Mouse (Mus musculus) gastrocnemius, postnatal 36 days (tissue): Measurements from ENCODE around the gene Eml6. TPM values are rescaled to one million over a fixed set of nuclear protein-coding genes. Genes with fewer than 3 reads are reported as not detected.
A peak's percentile ranks its signal among the peaks of the same experiment; 100 is the strongest.
"Not testable (repeated sequence)": the region's sequence is repeated elsewhere in the genome, so short reads cannot be mapped to it uniquely, and the experiment has no call there.

ENCODE experiments used
- DNase-seq, 2 experiments: peaks; one replicate each; pipeline ENCODE4 v3.0.0; 2022
- intact Hi-C: fragments of 180-260 bp; cut with DNase I; formaldehyde crosslinking; loops from one replicate; pipeline ENCODE4 v1.15.1; 2025
- total RNA-seq, 2 experiments: library from RNA; stranded (reverse); gene quantifications; 2 replicates each; pipeline ENCODE4 v1.2.3; 2021

Gene Eml6
- total RNA-seq, 2 experiments from 2014 or later, result 0.59 to 1.6 TPM

DNA sequence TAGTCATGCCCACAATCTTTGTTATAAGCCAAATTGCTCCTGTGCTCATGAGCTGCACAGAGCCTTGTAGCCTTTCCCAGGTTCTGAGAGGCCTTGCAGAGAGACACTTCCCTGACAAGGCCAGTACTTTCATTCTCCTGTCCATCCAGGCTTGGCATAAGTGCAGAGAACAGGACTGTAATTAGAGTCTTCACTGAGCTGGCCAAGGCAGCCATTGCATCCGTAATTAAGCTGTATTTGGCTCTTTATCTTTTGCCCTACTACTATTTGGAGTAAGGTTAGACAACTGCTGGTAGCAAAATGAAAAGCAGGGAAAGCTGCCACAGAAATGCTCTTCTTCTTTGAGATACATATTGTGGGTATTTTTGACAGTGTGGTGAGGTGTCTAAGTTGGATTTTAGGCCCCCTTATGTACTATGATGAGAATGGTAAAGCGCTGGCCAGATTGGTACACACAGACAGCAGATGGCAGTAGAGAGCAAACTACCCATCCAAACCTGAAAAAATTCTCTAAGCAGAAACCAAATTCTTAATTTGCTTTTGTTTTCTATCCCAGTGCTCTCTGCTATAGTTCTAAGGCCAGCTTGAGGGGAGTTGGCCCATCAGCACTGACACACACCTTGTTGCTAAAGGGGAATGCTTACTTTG is 164.0 kb downstream of the Eml6 start:
- no peak for DNase-seq
- intact Hi-C loops, result loop anchor here (2.0 kb wide), 1 partner anchor 23 kb away; no protein-coding TSS in a partner anchor

DNA sequence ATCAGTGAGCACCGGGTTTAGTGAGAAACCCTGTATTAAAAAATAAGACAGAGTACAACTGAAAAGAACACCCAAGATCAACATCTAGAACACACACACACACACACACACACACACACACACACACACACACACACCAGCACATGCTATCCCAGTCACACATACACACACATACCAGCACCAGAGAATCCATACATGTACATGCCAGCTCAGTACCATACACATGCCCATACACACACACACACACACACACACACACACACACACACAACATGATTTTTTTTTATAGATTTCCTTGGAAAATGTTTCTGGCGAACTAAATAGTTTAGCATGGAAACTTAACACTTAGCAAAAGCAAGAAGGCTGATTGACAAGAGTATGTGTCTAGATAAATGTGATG is 164.8 kb downstream of the Eml6 start:
- no peak for DNase-seq
- intact Hi-C loops, result no loop called here

DNA sequence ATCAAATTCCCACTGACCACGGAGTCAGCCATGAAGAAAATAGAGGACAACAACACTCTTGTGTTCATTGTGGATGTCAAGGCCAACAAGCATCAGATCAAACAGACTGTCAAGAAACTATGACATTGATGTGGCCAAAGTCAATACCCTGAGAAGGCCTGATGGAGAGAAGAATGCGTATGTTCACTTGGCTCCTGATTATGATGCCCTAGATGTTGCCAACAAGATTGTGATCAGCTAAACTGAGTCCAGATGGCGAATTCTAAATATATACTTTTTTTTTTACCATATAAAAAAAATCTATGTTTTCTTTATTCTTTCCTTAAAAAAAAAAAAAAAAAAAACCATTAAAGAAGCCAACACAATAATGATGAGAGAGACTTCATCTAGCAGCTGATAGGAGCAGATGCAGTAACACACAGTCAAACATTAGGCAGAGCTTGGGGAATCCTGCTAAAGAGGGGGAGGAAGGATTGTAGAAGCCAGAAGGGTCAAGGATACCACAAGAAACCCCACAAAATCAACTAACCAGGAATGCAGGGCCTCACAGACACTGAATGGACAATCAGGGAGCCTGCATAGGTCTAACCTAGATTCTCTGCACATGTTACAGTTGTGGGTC is 185.1 kb downstream of the Eml6 start:
- intact Hi-C loops, result no loop called here
- DNase-seq, result no peak

DNA sequence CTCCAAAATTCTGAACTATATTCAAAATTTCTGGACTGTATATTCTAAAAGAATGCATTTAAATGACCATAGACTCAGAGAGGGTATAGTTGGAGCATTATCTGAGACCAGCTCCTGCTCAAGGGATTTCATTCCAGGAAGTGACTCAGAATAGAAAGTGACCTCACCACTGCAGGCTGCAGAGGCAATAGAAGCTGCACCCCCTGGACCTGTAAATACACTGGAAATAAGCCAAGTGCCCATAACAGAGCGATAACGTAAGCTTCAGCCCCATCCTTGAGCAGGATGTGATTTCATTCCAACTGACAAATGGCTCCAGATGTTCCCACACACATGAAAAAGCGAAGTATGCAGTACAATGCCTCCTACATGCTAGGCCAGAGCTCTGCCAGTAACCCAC is 186.1 kb downstream of the Eml6 start:
- no peak for DNase-seq
- intact Hi-C loops, result no loop called here

DNA sequence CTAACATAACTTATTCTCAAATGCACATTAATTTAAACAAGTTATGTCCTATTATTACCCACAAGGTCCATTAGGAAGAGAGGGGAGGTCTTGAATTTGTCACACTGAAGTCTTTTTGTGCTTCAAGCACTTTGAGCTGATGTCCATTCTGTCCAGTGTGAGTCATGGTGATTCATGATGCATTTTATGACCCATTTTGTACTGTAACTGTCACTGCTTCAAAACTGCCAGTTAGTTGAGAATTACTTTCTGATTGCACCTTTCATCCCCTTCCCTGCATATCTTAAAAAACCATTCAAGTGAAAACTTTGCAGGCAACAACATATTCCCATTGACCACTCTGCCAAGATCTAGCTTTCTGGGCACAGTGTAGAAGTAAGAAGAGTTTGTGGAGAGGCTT is 188.8 kb downstream of the Eml6 start:
- DNase-seq, result no peak
- intact Hi-C loops, result no loop called here

DNA sequence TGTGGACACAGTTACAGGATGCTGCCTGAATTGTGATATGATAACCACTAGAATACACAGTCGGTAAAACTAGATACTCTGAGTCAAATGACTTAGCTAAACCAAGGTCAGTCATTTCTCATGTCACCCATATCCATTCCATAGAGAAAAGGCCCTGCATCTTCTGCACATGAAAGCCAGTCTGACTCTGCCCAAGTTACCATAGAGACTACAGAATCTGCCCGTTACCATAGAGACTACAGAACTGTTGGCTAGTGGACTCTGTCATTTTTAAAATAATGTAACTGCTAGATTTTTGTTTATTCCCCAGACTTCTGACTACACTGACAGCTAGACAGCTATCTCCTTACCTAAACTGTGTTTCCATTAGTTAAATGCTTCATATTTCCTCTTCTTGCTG is 198.1 kb downstream of the Eml6 start:
- intact Hi-C loops, result no loop called here

DNA sequence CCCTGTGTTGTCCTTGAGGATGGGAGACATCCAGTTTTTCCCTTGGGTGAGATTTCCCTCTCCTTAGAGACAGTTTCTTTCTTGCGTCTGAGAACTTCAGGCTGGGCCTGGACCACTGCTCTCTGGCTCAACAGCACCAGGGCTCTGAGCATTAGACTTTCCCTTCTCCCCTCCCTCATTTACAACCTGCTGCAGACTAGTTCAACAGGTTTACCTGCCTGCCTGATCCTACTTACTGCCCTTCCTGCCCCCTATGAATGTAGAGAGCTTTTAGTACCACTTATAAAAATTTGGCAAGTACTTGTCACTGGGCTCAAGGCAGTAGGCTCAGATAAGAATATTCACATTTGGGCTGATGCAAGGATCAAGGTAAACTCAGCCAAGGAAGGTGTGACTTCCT is 199.8 kb downstream of the Eml6 start:
- DNase-seq, result no peak
- intact Hi-C loops, result no loop called here

More for the DNA sequence above, 198.1 kb downstream of the Eml6 start:
- DNase-seq, result no peak

DNA sequence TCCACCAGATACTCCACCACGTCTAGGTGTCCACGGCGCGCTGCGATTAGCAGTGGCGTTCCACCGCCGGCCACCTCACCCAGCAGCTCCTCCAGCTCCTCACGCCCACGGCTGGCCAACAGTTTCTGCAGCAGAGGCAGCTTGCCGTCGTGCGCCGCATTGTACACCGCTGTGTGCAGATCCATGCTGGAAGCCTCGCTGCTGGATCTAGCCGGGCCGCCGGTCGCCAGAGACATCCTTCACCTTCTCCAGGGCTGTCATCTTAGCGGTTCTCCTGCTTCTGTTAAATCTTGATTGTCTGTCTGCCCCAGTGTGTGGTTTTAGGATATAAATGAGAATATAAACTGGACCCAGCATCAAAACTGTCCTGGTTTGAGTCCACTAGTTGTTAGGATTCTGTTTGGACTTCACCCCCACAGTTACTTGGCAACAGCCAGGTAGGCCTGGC is 200.5 kb downstream of the Eml6 start, which contains the start of gene 4931440F15Rik:
Gene 4931440F15Rik (minus strand): TSS at position 398 of the 448 bp plus-strand sequence.
- DNase-seq, intact Hi-C loops: not testable (repeated sequence)

DNA sequence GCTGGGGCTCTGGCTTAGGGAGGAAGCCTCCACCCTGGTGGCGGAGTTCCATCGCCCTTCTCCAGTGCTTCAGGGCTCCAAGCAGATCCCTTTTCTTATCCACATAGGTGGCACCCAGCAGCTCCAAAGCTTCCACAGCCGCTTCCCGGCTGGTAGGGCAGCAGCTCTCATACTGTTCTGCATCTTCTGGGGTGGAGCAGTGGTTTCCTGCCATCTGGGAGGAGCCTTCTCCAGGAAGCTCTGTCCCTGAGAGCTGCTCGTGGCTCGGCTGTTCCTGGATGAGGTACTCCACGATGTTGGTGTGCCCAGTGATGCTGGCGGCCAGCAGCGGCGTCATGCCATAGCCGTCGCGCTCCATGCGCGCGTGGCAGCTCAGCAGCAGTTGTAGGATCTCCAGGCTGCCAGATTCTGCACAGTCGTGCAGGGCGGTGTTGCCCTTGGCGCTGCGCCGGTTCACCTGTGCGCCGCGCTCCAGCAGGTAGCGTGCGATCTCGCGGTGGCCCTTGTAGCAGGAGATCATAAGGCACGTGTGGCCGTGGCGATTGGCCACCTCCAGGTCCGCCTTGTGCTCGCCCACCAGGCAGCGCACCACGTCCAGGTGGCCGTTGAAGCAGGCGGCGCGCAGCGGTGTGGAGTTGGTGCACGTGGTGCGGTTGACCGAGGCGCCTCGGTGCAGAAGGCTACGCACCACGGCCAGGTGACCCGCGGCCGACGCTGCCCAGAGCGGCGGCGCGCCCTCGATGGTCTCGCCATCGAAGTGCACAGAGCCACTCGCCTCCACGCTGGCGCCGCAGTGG is 201.2 kb downstream of the Eml6 start:
- DNase-seq, intact Hi-C loops: not testable (repeated sequence)

DNA sequence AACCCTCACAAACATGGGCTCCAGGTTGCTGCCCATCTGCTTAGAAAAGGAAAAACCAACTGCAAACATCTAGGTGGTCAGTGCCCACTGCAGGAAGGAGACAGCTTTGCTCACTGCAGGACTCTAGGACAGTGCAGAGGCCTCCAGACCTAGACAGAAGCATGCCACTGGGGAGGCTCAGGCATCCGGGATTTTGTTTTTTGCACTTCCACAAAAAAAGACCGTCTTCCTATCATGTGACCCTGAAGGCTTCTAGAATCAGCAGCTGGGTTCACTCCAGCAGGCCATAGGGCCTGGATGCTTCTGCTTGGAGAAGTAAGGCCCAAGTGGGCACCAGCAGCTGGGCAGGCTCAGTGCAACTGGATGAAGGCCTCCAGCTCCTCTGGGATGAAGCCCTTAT is 202.7 kb downstream of the Eml6 start:
- no peak for DNase-seq
- intact Hi-C loops, result no loop called here

DNA sequence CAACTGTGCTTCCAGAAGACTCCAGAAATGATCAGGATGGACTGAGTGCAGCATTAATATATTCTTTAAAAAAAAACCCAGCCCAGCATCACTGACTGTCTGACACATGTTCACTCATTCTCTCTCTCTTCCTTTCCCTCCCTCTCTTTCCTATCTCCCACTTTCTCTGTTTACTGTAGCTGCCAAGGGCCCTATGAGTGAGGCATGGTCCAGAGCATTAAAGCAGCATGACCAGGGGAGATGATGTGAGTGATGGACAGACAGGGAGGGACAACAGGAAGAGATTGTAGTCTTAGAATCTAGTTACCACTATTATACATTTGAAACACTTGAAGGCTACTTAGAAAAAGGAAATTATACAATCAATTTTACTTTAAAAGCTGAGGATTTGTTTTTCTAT is 210.2 kb downstream of the Eml6 start:
- DNase-seq, result no peak
- intact Hi-C loops, result no loop called here

DNA sequence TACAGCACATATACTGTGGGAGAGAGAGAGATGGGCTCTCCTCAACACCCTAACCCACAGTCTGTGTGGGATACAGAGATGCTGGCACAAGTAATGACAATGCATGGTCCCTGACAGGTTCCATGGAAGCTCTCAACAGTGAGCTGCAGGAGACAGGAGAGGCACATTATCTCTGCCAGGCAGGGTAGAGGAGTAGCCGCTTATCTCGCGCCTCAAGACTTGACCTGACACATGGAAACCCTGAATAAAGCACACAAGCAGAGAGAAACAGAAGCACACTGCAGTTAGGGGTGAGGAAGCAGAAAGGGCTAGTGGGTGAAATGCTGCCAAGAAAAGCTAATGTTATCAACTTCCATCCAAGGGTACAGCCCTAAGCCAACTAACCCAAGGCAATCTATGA is 210.6 kb downstream of the Eml6 start:
- intact Hi-C loops, result no loop called here
- no peak for DNase-seq

DNA sequence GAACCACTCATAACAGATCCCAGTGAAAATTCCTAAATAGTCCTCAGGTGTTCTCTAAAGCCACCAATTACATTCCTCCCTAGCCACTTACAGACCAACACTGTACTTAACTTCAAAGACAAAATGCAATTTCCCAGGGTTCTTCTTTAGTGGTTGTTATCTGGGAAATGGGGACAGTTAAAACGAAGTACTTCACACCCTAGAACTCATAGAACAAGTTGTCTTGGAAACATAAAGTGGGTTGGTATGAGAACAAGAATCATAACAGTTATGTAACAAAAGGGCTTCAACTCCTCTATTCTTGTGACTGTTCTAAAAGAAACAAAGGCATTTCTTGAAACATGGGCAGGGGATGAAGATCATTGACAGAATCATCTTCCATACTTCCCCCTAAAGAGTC is 212.6 kb downstream of the Eml6 start:
- intact Hi-C loops, result no loop called here
- no peak for DNase-seq

DNA sequence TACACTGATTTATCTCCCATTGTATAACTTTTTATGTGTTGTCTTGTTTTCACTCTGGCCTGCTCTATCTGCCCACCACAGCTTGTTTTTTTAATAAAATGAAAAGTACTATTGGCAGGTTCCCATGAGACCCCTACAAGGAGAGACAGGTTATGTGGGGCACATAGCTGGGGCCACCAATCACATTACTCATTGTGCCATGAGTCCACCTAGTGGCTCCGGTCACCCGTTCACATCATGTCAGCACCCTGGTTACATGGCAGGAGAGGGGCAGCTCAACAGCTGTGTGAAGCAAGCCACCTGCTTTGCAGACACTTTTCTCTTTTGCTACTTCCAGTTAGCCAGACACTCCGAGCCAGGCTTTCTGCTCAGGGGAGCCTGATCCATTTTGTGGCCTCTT is 213.4 kb downstream of the Eml6 start:
- intact Hi-C loops, result no loop called here
- no peak for DNase-seq

DNA sequence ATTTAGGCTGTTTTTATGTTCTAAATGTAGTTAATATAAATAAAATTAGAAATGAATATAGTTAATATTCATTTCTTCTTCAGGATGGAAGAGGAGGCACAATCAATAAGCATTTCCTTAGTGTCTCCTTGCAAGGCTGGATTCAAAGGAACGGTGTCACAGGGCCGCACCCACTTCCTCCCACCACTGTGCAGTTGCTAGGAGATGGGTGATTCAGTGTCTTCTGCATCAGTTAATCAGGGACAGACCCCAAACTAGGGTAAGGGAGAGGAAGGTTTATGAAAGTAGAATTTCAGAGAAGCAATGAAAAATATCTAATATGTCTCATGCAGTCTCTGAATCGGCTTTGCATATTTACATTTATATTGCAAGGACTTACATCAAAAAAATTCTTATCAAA is 215.5 kb downstream of the Eml6 start:
- DNase-seq, result no peak
- intact Hi-C loops, result no loop called here

DNA sequence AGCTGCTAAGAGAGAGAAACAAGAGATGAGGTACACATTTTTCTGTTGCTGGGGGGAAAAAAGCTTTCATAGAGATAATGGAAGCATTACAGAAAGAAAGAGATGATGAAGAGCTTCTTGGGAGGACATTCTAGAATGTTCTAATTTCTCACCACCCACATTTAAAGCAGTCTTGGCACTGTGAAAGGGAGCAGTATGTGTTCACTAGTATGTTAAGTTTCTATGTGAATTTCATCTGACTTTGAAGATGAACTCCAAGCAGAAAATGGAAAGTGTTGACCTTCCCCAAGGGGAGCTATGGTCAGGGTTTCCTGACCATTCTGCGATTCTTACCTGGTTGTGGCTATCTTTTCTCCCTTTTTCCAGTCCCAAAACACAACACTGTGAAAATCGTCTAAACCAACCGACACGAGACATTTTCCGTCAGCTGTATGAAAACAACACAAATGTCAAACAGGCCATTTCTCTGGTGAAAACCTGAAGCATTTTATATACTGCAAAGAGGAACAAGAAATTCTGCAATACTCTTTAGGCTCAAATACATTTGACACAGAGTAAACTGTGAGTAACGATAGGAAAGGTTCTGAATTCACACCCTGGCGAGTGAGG is 216.7 kb downstream of the Eml6 start:
- intact Hi-C loops, result loop anchor here (5.0 kb wide), 1 partner anchor 87 kb away; no protein-coding TSS in a partner anchor
- DNase-seq, result no peak

DNA sequence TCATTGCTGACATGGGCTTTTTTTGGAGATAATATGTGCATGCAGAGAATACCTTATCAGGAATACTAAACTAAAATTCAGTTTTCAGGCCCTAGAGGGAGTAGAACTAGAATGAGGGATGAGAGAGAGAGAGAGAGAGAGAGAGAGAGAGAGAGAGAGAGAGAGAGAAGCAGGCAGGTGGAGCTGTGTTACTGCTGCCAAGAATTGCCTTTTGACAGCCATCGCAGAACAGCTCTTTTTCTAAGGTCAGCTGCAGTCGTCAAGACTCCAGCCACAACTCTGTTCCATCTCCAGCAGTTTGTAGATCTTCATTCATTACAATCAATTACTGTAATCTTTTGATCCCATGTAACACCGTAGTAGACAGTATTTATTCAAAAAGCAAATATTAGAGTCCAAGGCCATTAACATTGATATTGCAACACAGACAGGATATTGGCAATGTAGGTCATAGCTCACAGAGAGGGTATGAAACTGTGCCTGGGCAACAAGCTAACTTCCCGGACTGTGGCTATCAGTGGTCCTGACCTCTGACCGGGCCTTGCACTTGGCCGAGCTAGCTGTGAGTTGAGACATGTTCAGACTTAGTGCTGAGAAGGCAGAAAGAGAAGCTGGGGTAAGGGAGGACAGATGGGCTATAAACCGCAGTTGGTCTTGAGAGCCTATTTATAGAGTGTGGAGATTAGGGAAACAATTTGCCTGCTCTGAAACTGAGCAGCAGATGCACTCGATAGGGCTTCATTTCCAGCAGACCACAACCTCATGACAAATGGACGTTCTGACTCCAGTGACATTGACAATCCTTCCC is 217.5 kb downstream of the Eml6 start:
- peak; percentile 35 to 57 for DNase-seq
- intact Hi-C loops, result loop anchor here (5.0 kb wide), 1 partner anchor 86 kb away; no protein-coding TSS in a partner anchor

DNA sequence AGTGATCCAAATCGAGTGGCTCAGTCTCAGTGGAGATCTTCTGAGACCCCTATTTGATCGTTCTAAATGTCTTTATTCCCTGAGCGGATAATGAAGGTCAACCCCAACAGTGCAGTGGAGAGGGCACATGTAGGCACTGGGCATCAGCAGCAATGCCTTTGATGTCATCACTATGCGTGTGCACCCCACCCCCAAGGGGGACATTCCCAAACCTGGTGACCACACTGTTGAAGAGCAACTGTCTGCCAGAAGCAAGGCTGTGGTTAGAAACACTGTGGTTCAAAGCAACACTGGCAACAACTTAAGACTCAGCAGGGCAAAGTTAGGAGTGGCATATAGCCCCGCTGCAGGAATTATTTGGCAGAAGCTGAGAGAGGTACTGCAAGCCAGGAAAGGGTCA is 218.5 kb downstream of the Eml6 start:
- no peak for DNase-seq
- intact Hi-C loops, result loop anchor here (5.0 kb wide), 1 partner anchor 85 kb away; no protein-coding TSS in a partner anchor

DNA sequence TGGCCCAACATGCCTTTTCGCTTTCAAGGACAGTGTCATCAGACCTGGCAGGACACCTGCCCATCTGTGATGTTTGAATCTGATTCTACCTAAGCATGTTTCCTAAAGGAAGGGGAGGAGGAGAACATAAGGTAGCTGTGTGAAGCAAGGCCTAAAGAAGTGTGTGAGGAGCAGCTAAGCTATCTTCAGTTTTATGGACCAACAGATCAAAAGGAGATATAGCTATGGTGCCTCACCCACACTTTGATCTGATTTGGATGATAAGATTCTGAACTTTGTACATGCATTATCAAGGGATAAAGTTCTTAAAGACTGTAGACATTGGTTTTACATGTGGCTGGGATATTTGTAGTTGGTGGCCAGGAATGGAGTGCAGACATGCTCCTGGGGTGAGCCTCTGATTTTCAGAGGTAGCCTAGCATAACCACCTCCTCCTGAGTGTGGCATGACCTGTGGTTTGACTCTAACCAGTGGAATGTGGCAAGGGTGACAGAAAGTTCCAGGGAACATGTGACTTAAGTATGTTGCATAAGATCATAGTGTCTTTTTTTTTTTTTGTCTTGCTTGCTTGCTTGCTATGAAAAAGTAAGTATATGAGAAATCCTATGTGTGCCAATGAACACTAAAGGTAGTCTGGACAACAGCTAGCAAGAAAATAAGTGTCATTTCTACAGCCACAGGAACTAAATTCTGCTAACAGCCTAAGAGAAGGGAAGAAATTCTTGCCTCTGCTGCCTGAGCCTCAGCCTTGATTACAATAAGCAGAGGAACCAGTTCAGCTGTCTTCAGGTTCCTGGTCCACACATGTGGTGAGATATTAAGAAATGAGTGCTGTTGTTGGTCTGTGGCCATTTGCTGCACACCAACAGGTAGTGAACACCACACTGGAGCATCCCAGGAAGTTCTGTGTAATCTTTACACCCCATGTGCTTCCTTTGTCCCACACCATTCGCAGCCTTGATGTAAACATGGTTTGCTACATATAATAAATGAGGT is 224.1 kb downstream of the Eml6 start:
- intact Hi-C loops, result no loop called here
- no peak for DNase-seq
